Comparison of ENCODE assay signal across 15 mouse cellular contexts in genomic region chr15:90335506-90335905, GRCm38 (mm10).
A peak's percentile ranks its signal among the peaks of the same experiment; 100 is the strongest.
DNase-seq lines count a peak whose midpoint lies in the region; ATAC-seq lines count a peak whose summit lies in the region.
"Had no signal": no experiment of that assay in that cellular context is flagged by ENCODE, and none has a peak within 500 bp of the region (broad histone marks: within the 10 kb centered on the region; RNA-seq: fewer than 3 reads in every experiment).

No protein-coding gene starts in this region.

- no peaks in the 10 kb centered on the region; the same call in 1 of the 2 replicates for H3K4me1 ChIP-seq in midbrain, embryonic 14.5 days (ENCODE audit: control insufficient read depth, insufficient read depth, low read length)
- H3K4me1 ChIP-seq in midbrain, embryonic 13.5 days (replicated peaks), result peaks cover 20% of the 10 kb centered on the region; the same call in 1 of the 2 replicates

- no peak for ATAC-seq in midbrain, embryonic 14.5 days (ENCODE audit: low FRiP score, low TSS enrichment)
- no peak for ATAC-seq in midbrain, embryonic 13.5 days

- intact Hi-C loops in heart, postnatal 10 days (cut with DNase I), result no loop called here

- H3K9ac ChIP-seq in midbrain, embryonic 14.5 days (replicated peaks; ENCODE audit: low read length), result no peak overlapping the region
- no peak overlapping the region for H3K9ac ChIP-seq in midbrain, embryonic 13.5 days (replicated peaks)
- H3K9ac ChIP-seq: liver, embryonic 14.5 days had no signal

- peak; percentile 4 for DNase-seq in adrenal gland, postnatal 14 days
- no peak for DNase-seq in adrenal gland, postnatal 36 days
- peak; percentile 5 for DNase-seq in heart, postnatal 10 days
- no peak for DNase-seq in heart, adult 9 months (ENCODE audit: low spot score in 2 of 2)
- peak; percentile 34 for DNase-seq in midbrain, embryonic 14.5 days
- DNase-seq in kidney, postnatal 10 days, result no peak
- DNase-seq: cerebellum, adult 8-10 months; kidney, adult 11 months; thymus, postnatal 25 days had no signal

- no peak overlapping the region for H3K4me2 ChIP-seq in midbrain, embryonic 14.5 days (ENCODE audit: low read length)
- no peak overlapping the region for H3K4me2 ChIP-seq in midbrain, embryonic 13.5 days (replicated peaks)

- H3K27me3 ChIP-seq in midbrain, embryonic 14.5 days (ENCODE audit: control insufficient read depth, insufficient read depth, low read length), result no peaks in the 10 kb centered on the region
- no peaks in the 10 kb centered on the region for H3K27me3 ChIP-seq in midbrain, embryonic 13.5 days

- H3K27ac ChIP-seq in midbrain, embryonic 14.5 days (replicated peaks; ENCODE audit: low read depth, low read length), result no peak overlapping the region
- no peak overlapping the region for H3K27ac ChIP-seq in midbrain, embryonic 13.5 days
- H3K27ac ChIP-seq: embryonic facial prominence, embryonic 10.5 days; liver, embryonic 14.5 days; macrophage; midbrain, embryonic 10.5 days had no signal

- H3K4me3 ChIP-seq in midbrain, embryonic 14.5 days (replicated peaks; ENCODE audit: low read depth, low read length), result no peak overlapping the region
- no peak overlapping the region for H3K4me3 ChIP-seq in midbrain, embryonic 13.5 days (replicated peaks)
- H3K4me3 ChIP-seq: embryonic facial prominence, embryonic 10.5 days; midbrain, embryonic 10.5 days had no signal

- 68% methylated on average over 7 of the region's 7 CpGs for WGBS in midbrain, embryonic 14.5 days
- 77% methylated on average over 7 of the region's 7 CpGs for WGBS in midbrain, embryonic 13.5 days

- no peaks in the 10 kb centered on the region for H3K9me3 ChIP-seq in midbrain, embryonic 14.5 days (ENCODE audit: control insufficient read depth, low read length)
- no peaks in the 10 kb centered on the region for H3K9me3 ChIP-seq in midbrain, embryonic 13.5 days
- H3K9me3 ChIP-seq: embryonic facial prominence, embryonic 10.5 days; G1E; midbrain, embryonic 10.5 days had no signal

- H3K36me3 ChIP-seq in midbrain, embryonic 14.5 days (ENCODE audit: control insufficient read depth, insufficient read depth, low read length), result no peaks in the 10 kb centered on the region
- H3K36me3 ChIP-seq in midbrain, embryonic 13.5 days, result no peaks in the 10 kb centered on the region
- H3K36me3 ChIP-seq: embryonic facial prominence, embryonic 10.5 days; G1E; midbrain, embryonic 10.5 days had no signal

Comparison
In these comparisons a context has a peak if more than half of its experiments do, and no peak if none do; other contexts are left out.
1. DNase-seq: peak in adrenal gland, postnatal 14 days (single experiment), heart, postnatal 10 days (2 of 2) and midbrain, embryonic 14.5 days (single experiment); none in adrenal gland, postnatal 36 days (0 of 2), heart, adult 9 months (0 of 2) and kidney, postnatal 10 days (single experiment).